Mouse (Mus musculus) Patski (cell line): ENCODE measurements at regions not wholly inside any gene's neighbourhood (a gene's known extent, or its start where the extent isn't known, plus 50 kb on each side); places are given as distances from the start of the nearest gene placed in this dataset.

ENCODE experiments used
- ATAC-seq: fragments of 100-300 bp; one replicate; pipeline ENCODE4 v1.8.0; 2021
- CTCF ChIA-PET: fragments of 350-600 bp; sonication (Branson Sonifier 250); formaldehyde crosslinking; loops from one replicate; lab custom pipeline; 2022; ENCODE audit warnings: inconsistent platforms; lab: Charles Lee
- POLR2A ChIA-PET: fragments of 350-600 bp; sonication (Branson Sonifier 250); formaldehyde crosslinking; loops from one replicate; lab custom pipeline; 2022; ENCODE audit warnings: antibody characterized with exemption, inconsistent platforms; lab: Charles Lee
- DNase-seq: peaks from one replicate; pipeline ENCODE4 v3.0.0-alpha.2; 2011; ENCODE audit warnings: low read depth, low spot score
- H3K27me3 ChIP-seq: fragments of 371-371 bp; one replicate; pipeline ENCODE4 v1.5.1; 2021
- CTCF ChIP-seq: fragments of 100-300 bp; IDR thresholded peaks from one replicate; pipeline ENCODE4 v1.5.1; 2021
- in situ Hi-C: fragments of 300-500 bp; cut with MboI; formaldehyde crosslinking; loops from 3 replicates; pipeline ENCODE4 v1.11.1; 2018; ENCODE audit warnings: low pct_unique_long_range_greater_than_20kb, mixed read lengths

GRCm38 (mm10) chr11:45440937-45441720 is 410.7 kb upstream of the Clint1 start:
- no peak for DNase-seq
- no peaks in the 10 kb centered on the region for H3K27me3 ChIP-seq
- ChIA-PET CTCF (interaction anchor here (1.1 kb wide), 1 partner anchor 21 kb away, joined by 3 read pairs; no protein-coding TSS in a partner anchor), POLR2A (no interaction called here)
- ATAC-seq: no peak
- in situ Hi-C loops: no loop called here
- no peak for TF ChIP-seq CTCF

GRCm38 (mm10) chr11:45446512-45446911 is 405.3 kb upstream of the Clint1 start:
- ATAC-seq (no peak), DNase-seq (no peak)
- H3K27me3 ChIP-seq: no peaks in the 10 kb centered on the region
- ChIA-PET CTCF (interaction anchor here (1.0 to 1.4 kb wide), 2 partner anchors 14 to 52 kb away, joined by 3 read pairs; no protein-coding TSS in a partner anchor), POLR2A (no interaction called here)
- TF ChIP-seq CTCF: no peak
- in situ Hi-C loops: no loop called here

DNA sequence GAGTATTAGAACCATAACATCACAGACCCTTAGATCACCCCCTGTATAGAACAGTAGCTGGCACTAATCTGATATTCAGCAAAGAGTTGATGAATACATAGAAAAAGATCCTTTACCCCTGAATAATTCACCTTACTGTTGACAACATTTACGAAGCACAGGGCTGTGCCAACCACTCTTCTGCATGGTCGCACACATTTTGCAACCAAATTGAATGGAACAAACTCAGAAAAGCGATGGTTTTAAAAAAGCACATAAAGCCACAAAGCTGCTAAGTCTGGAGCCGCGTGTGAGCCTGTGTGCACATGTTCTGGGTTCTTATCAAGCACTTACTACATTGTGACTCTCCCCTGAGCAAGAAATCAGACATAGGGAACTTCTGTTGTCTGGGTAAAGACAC is 397.6 kb upstream of the Clint1 start:
- TF ChIP-seq CTCF: no peak
- DNase-seq: no peak
- ChIA-PET CTCF (no interaction called here), POLR2A (interaction anchor here (1.6 kb wide), 1 partner anchor 80 kb away, joined by 3 read pairs; no protein-coding TSS in a partner anchor)
- H3K27me3 ChIP-seq: no peaks in the 10 kb centered on the region
- in situ Hi-C loops: no loop called here
- no peak for ATAC-seq

GRCm38 (mm10) chr11:45454933-45455332 is 396.9 kb upstream of the Clint1 start:
- ATAC-seq (no peak), DNase-seq (no peak)
- TF ChIP-seq CTCF: no peak
- H3K27me3 ChIP-seq: no peaks in the 10 kb centered on the region
- ChIA-PET CTCF (no interaction called here), POLR2A (interaction anchor here (0.8 to 1.6 kb wide), 2 partner anchors 79 to 822 kb away, joined by 3 read pairs; no protein-coding TSS in a partner anchor)
- in situ Hi-C loops: no loop called here

DNA sequence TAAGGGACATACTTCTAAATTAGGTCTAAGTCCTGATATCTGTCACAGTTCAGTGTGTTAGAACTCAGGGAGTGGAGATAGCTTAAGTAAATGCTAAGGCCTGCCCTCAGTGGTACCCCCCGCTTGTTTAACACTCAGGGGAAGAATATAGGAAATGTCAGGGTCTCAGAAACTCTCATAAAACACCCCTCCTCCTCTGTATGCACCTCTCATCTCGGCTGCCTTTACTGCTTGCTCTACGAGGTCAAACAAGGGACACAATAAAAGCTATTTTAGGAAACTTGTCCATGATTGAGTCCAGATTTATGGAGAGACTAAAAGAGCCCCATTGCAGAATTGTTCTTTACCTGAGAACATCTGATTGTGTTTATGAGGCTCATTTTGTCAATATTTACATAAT is 395.1 kb upstream of the Clint1 start:
- no peaks in the 10 kb centered on the region for H3K27me3 ChIP-seq
- POLR2A ChIA-PET: interaction anchor here (1.0 kb wide), 1 partner anchor 19 kb away, joined by 3 read pairs; no protein-coding TSS in a partner anchor
- in situ Hi-C loops: no loop called here
- CTCF ChIA-PET: interaction anchor here (1.4 kb wide), 1 partner anchor 9 kb away, joined by 4 read pairs; no protein-coding TSS in a partner anchor
- ATAC-seq: no peak
- no peak for DNase-seq
- TF ChIP-seq CTCF: no peak

GRCm38 (mm10) chr11:45457597-45457996 is 394.3 kb upstream of the Clint1 start:
- ChIA-PET POLR2A (interaction anchor here (1.0 kb wide), 1 partner anchor 19 kb away, joined by 3 read pairs; no protein-coding TSS in a partner anchor), CTCF (interaction anchor here (1.4 kb wide), 1 partner anchor 9 kb away, joined by 4 read pairs; no protein-coding TSS in a partner anchor)
- no peaks in the 10 kb centered on the region for H3K27me3 ChIP-seq
- DNase-seq (no peak), ATAC-seq (no peak)
- in situ Hi-C loops: no loop called here
- TF ChIP-seq CTCF: no peak

- DNase-seq: no peak
- H3K27me3 ChIP-seq: no peaks in the 10 kb centered on the region
- no peak for TF ChIP-seq CTCF
- in situ Hi-C loops: no loop called here
- POLR2A ChIA-PET: no interaction called here
- CTCF ChIA-PET: interaction anchor here (1.2 kb wide), 1 partner anchor 52 kb away, joined by 3 read pairs; no protein-coding TSS in a partner anchor
- ATAC-seq: no peak
Measured at GRCm38 (mm10) chr11:45460000-45460792, 391.7 kb upstream of the Clint1 start.

GRCm38 (mm10) chr11:45464501-45464900 is 387.4 kb upstream of the Clint1 start:
- ChIA-PET POLR2A (no interaction called here), CTCF (no interaction called here)
- peaks cover 1% of the 10 kb centered on the region for H3K27me3 ChIP-seq
- no peak for ATAC-seq
- TF ChIP-seq CTCF: no peak
- in situ Hi-C loops: no loop called here
- no peak for DNase-seq

DNA sequence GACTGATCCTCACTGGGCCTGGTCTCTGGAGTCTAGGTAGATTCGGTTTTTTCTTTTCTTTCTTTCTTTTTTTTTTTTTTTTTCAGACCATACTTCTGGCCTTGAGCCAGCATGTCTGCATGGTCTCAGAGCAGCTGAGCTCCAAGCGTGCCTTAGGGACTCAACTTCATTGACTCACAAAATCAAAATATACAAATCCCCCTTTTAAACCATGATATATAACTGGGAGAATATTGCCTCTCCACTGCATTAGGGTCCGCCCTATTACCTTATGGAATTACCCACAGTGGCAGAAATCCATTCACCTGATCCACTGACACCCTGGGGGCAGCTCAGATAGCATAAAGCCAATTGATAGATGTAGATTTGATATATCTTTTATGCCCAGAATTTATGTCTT is 385.5 kb upstream of the Clint1 start:
- CTCF ChIA-PET: interaction anchor here (1.0 to 1.2 kb wide), 2 partner anchors 9 to 23 kb away, joined by 4 read pairs; no protein-coding TSS in a partner anchor
- ATAC-seq (no peak), DNase-seq (no peak)
- H3K27me3 ChIP-seq: peaks cover 12% of the 10 kb centered on the region
- POLR2A ChIA-PET: interaction anchor here (0.7 kb wide), 1 partner anchor 190 kb away, joined by 3 read pairs; no protein-coding TSS in a partner anchor
- in situ Hi-C loops: no loop called here
- no peak for TF ChIP-seq CTCF

- POLR2A ChIA-PET: no interaction called here
- peaks cover 20% of the 10 kb centered on the region for H3K27me3 ChIP-seq
- TF ChIP-seq CTCF: no peak
- in situ Hi-C loops: no loop called here
- ATAC-seq (no peak), DNase-seq (no peak)
- CTCF ChIA-PET: no interaction called here
Measured at GRCm38 (mm10) chr11:45472171-45472570, 379.7 kb upstream of the Clint1 start.
